Mouse (Mus musculus): ENCODE results near the gene Gm49403. TPM values are rescaled to one million over a fixed set of nuclear protein-coding genes. Genes with fewer than 3 reads are reported as not detected.

Gm49403 gene
- polyA plus RNA-seq, 1 experiment from 2014 or later, result not detected

Small RNA genes lying within 50 kb of the gene (microRNA-seq; reads per million reads assigned to microRNA genes)
- gene Mir5136 (ENCODE audit: borderline number of aligned reads), result not detected

Other genes with a start within 250 kb of the Gm49403 start
- gene Chrm1, start 220.1 kb upstream of the Gm49403 start, polyA plus RNA-seq (2014; fragmentation: Nextera tagmentation; extraction: Ambion mirVana), result 0.06 and 0.08 TPM in 2 replicates
- 120 and 125 TPM in 2 replicates for gene Slc3a2, start 160.6 kb upstream of the Gm49403 start, polyA plus RNA-seq (2014; fragmentation: Nextera tagmentation; extraction: Ambion mirVana)
- gene Wdr74, start 148.1 kb upstream of the Gm49403 start, polyA plus RNA-seq (2014; fragmentation: Nextera tagmentation; extraction: Ambion mirVana), result 91.0 and 92.3 TPM in 2 replicates
- 1.1 and 1.8 TPM in 2 replicates for gene 1700092M07Rik, start 143.2 kb upstream of the Gm49403 start, polyA plus RNA-seq (2014; fragmentation: Nextera tagmentation; extraction: Ambion mirVana)
- 107 and 110 TPM in 2 replicates for gene Stx5a, start 142.5 kb upstream of the Gm49403 start, polyA plus RNA-seq (2014; fragmentation: Nextera tagmentation; extraction: Ambion mirVana)
- gene Nxf1, start 126.9 kb upstream of the Gm49403 start, polyA plus RNA-seq (2014; fragmentation: Nextera tagmentation; extraction: Ambion mirVana), result 230 and 238 TPM in 2 replicates
- gene Tmem223, start 112.9 kb upstream of the Gm49403 start, polyA plus RNA-seq (2014; fragmentation: Nextera tagmentation; extraction: Ambion mirVana), result 191 and 197 TPM in 2 replicates
- gene Tmem179b, start 109.5 kb upstream of the Gm49403 start, polyA plus RNA-seq (2014; fragmentation: Nextera tagmentation; extraction: Ambion mirVana), result 44.8 and 51.2 TPM in 2 replicates
- gene Taf6l, start 97.5 kb upstream of the Gm49403 start, polyA plus RNA-seq (2014; fragmentation: Nextera tagmentation; extraction: Ambion mirVana), result 19.0 and 19.9 TPM in 2 replicates
- 199 and 202 TPM in 2 replicates for gene Polr2g, start 85.4 kb upstream of the Gm49403 start, polyA plus RNA-seq (2014; fragmentation: Nextera tagmentation; extraction: Ambion mirVana)
- 6.0 and 8.0 TPM in 2 replicates for gene Zbtb3, start 81.4 kb upstream of the Gm49403 start, polyA plus RNA-seq (2014; fragmentation: Nextera tagmentation; extraction: Ambion mirVana)
- 63.0 and 68.7 TPM in 2 replicates for gene Ttc9c, start 64.6 kb upstream of the Gm49403 start, polyA plus RNA-seq (2014; fragmentation: Nextera tagmentation; extraction: Ambion mirVana)
- gene Hnrnpul2, start 63.9 kb upstream of the Gm49403 start, polyA plus RNA-seq (2014; fragmentation: Nextera tagmentation; extraction: Ambion mirVana), result 6.7 and 6.8 TPM in 2 replicates
- gene AC129217.1, start 54.2 kb upstream of the Gm49403 start, polyA plus RNA-seq (2014; fragmentation: Nextera tagmentation; extraction: Ambion mirVana), result not detected in 2 replicates
- 29.9 and 39.1 TPM in 2 replicates for gene Bscl2, start 46.5 kb upstream of the Gm49403 start, polyA plus RNA-seq (2014; fragmentation: Nextera tagmentation; extraction: Ambion mirVana)
- gene Gng3, start 44.7 kb upstream of the Gm49403 start, polyA plus RNA-seq (2014; fragmentation: Nextera tagmentation; extraction: Ambion mirVana), result 39.8 and 44.8 TPM in 2 replicates
- 0.10 and 0.49 TPM in 2 replicates for gene Lrrn4cl, start 33.2 kb upstream of the Gm49403 start, polyA plus RNA-seq (2014; fragmentation: Nextera tagmentation; extraction: Ambion mirVana)
- gene Ubxn1, start 12.4 kb upstream of the Gm49403 start, polyA plus RNA-seq (2014; fragmentation: Nextera tagmentation; extraction: Ambion mirVana), result 184 and 189 TPM in 2 replicates
- gene Uqcc3, start 3.0 kb upstream of the Gm49403 start, polyA plus RNA-seq (2014; fragmentation: Nextera tagmentation; extraction: Ambion mirVana), result 56.1 and 62.0 TPM in 2 replicates
- gene Lbhd1, start 198 bp upstream of the Gm49403 start, polyA plus RNA-seq (2014; fragmentation: Nextera tagmentation; extraction: Ambion mirVana), result 116 and 122 TPM in 2 replicates
- gene 1810009A15Rik, start 4.9 kb downstream of the Gm49403 start, polyA plus RNA-seq (2014; fragmentation: Nextera tagmentation; extraction: Ambion mirVana), result 111 and 126 TPM in 2 replicates
- 0.34 TPM in 1 of 2 replicates, not detected in the other for gene Gm49416, start 5.0 kb downstream of the Gm49403 start, polyA plus RNA-seq (2014; fragmentation: Nextera tagmentation; extraction: Ambion mirVana)
- 30.5 and 34.6 TPM in 2 replicates for gene Ints5, start 9.1 kb downstream of the Gm49403 start, polyA plus RNA-seq (2014; fragmentation: Nextera tagmentation; extraction: Ambion mirVana)
- 97.4 and 114 TPM in 2 replicates for gene Ganab, start 14.1 kb downstream of the Gm49403 start, polyA plus RNA-seq (2014; fragmentation: Nextera tagmentation; extraction: Ambion mirVana)
- 32.0 and 32.8 TPM in 2 replicates for gene B3gat3, start 36.4 kb downstream of the Gm49403 start, polyA plus RNA-seq (2014; fragmentation: Nextera tagmentation; extraction: Ambion mirVana)
- gene Rom1, start 45.4 kb downstream of the Gm49403 start, polyA plus RNA-seq (2014; fragmentation: Nextera tagmentation; extraction: Ambion mirVana), result 0.72 and 0.81 TPM in 2 replicates
- 8.4 and 9.0 TPM in 2 replicates for gene Eml3, start 45.6 kb downstream of the Gm49403 start, polyA plus RNA-seq (2014; fragmentation: Nextera tagmentation; extraction: Ambion mirVana)
- gene Mta2, start 57.9 kb downstream of the Gm49403 start, polyA plus RNA-seq (2014; fragmentation: Nextera tagmentation; extraction: Ambion mirVana), result 57.5 and 57.6 TPM in 2 replicates
- gene Tut1, start 69.9 kb downstream of the Gm49403 start, polyA plus RNA-seq (2014; fragmentation: Nextera tagmentation; extraction: Ambion mirVana), result 25.5 and 28.0 TPM in 2 replicates
- 535 and 538 TPM in 2 replicates for gene Eef1g, start 83.1 kb downstream of the Gm49403 start, polyA plus RNA-seq (2014; fragmentation: Nextera tagmentation; extraction: Ambion mirVana)
- 10.6 and 11.5 TPM in 2 replicates for gene Ahnak, start 105.4 kb downstream of the Gm49403 start, polyA plus RNA-seq (2014; fragmentation: Nextera tagmentation; extraction: Ambion mirVana)
- not detected in 2 replicates for gene Scgb1a1, start 204.0 kb downstream of the Gm49403 start, polyA plus RNA-seq (2014; fragmentation: Nextera tagmentation; extraction: Ambion mirVana)